Mouse (Mus musculus) MEL (cell line): Measurements from ENCODE around the gene 4930415O20Rik. TPM values are rescaled to one million over a fixed set of nuclear protein-coding genes. Genes with fewer than 3 reads are reported as not detected.

Experiments
- DNase-seq: peaks from one replicate; pipeline ENCODE4 v3.0.0; 2011; ENCODE audit warnings: low read depth, low spot score
- H3K27ac ChIP-seq: 2 replicates; pipeline ENCODE4 v1.5.1; 2012; ENCODE audit warnings: low read depth, mild to moderate bottlenecking, control low read depth, low read length, moderate library complexity; ENCODE audit not compliant: control insufficient read depth
- H3K27me3 ChIP-seq, 2 experiments: fragments of 150-350 bp in 1 of 2; sonication (generic) in 1 of 2; 2 replicates each; pipeline ENCODE4 v1.6.1; 2012; ENCODE audit warnings: low read length in 2 of 2, mild to moderate bottlenecking in 2 of 2, improper control_type of control experiment in 1 of 2, moderate library complexity in 1 of 2; ENCODE audit not compliant: insufficient read depth in 2 of 2, control insufficient read depth in 1 of 2
- H3K36me3 ChIP-seq, 2 experiments: 2 replicates each; pipeline ENCODE4 v1.6.1; 2012 to 2014; ENCODE audit warnings: low read length in 2 of 2, improper control_type of control experiment in 1 of 2, inconsistent platforms in 1 of 2, mild to moderate bottlenecking in 1 of 2; ENCODE audit not compliant: insufficient read depth in 2 of 2, control insufficient read depth in 1 of 2
- H3K4me1 ChIP-seq, 2 experiments: fragments of 150-350 bp in 1 of 2; sonication (generic) in 1 of 2; 2 replicates each; pipeline ENCODE4 v1.6.1; 2012; ENCODE audit warnings: low read length in 2 of 2, improper control_type of control experiment in 1 of 2, mild to moderate bottlenecking in 1 of 2; ENCODE audit not compliant: insufficient read depth in 2 of 2, control insufficient read depth in 1 of 2
- H3K4me3 ChIP-seq, 2 experiments: fragments of 150-350 bp in 1 of 2; sonication (generic) in 1 of 2; 2 replicates each; pipeline ENCODE4 v1.5.1; 2012; ENCODE audit warnings: low read depth in 2 of 2, low read length in 2 of 2, mild to moderate bottlenecking in 2 of 2, moderate library complexity in 2 of 2, control low read depth in 1 of 2, improper control_type of control experiment in 1 of 2; ENCODE audit not compliant: control insufficient read depth in 1 of 2, insufficient read depth in 1 of 2
- H3K79me2 ChIP-seq: 2 replicates; pipeline ENCODE4 v1.6.1; 2012; ENCODE audit warnings: mild to moderate bottlenecking, low read length, moderate library complexity; ENCODE audit not compliant: control insufficient read depth, poor library complexity, insufficient read depth
- H3K9ac ChIP-seq: 2 replicates; pipeline ENCODE4 v1.6.1; 2012; ENCODE audit warnings: low read depth, mild to moderate bottlenecking, control low read depth, low read length, moderate library complexity; ENCODE audit not compliant: control insufficient read depth, poor library complexity, severe bottlenecking
- H3K9me3 ChIP-seq: fragments of 150-350 bp; sonication (generic); replicated peaks from 2 replicates; pipeline ENCODE4 v1.6.1; 2012; ENCODE audit warnings: mild to moderate bottlenecking, low read length, improper control_type of control experiment, moderate library complexity; ENCODE audit not compliant: insufficient read depth
- ELF1 ChIP-seq: IDR thresholded peaks from 2 replicates; pipeline ENCODE4 v1.6.1; 2014; ENCODE audit warnings: low read depth, mild to moderate bottlenecking, inconsistent platforms, low read length, improper control_type of control experiment, moderate library complexity
- ETS1 ChIP-seq: IDR thresholded peaks from 2 replicates; pipeline ENCODE4 v1.6.1; 2012; ENCODE audit warnings: low read depth, mild to moderate bottlenecking, inconsistent platforms, low read length, improper control_type of control experiment, moderate library complexity
- GATA1 ChIP-seq: IDR thresholded peaks from 2 replicates; pipeline ENCODE4 v1.6.1; 2011; ENCODE audit warnings: low read depth, low read length, improper control_type of control experiment
- MYC ChIP-seq: IDR thresholded peaks from 2 replicates; pipeline ENCODE4 v1.6.1; 2011; ENCODE audit warnings: low read depth, mild to moderate bottlenecking, low read length, improper control_type of control experiment, moderate library complexity
- polyA plus RNA-seq, 2 experiments: library from polyadenylated mRNA; stranded (reverse) in 1 of 2; unstranded in 1 of 2; fragments of >175 nt in 1 of 2; fragments of >200 nt in 1 of 2; gene quantifications; 2 replicates each; pipeline versions ENCODE4 v1.2.1 to v1.2.4; 2012; ENCODE audit warnings: low replicate concordance in 2 of 2, low read depth in 1 of 2; ENCODE audit not compliant: insufficient read length in 2 of 2, insufficient read depth in 1 of 2, missing spikeins in 1 of 2
- total RNA-seq: library from RNA; depleted of rRNA; stranded (reverse); fragments of 300-350 nt; gene quantifications from 2 replicates; pipeline ENCODE4 v1.2.3, GENCODE M21; 2012; rRNA removed

The 4930415O20Rik gene
- total and polyA plus RNA-seq, 3 experiments: 0.31 to 0.50 TPM; not detected in 1

- Histone ChIP-seq H3K4me1 (peaks cover 0 to 11% of the 10 kb centered on the region in 2 experiments; a peak in 2 of 4 replicates), H3K9me3 (no peaks in the 10 kb centered on the region), H3K9ac (no peak overlapping the region)
- no peak for DNase-seq
- TF ChIP-seq MYC (no peak), ETS1 (no peak), ELF1 (no peak), GATA1 (no peak)
- TF ChIP-seq, all 39 proteins: peak for 0
- Histone ChIP-seq H3K79me2 (no peaks in the 10 kb centered on the region; the same call in 1 of the 2 replicates), H3K36me3 (peaks cover 0 to 6% of the 10 kb centered on the region in 2 experiments; a peak in 2 of 4 replicates), H3K27me3 (peaks cover 2 to 3% of the 10 kb centered on the region in 2 experiments; a peak in 1 of 4 replicates), H3K4me3 (no peak overlapping the region), H3K27ac (no peak overlapping the region)
Observed at GRCm38 (mm10) chr15:98637155-98637554, 66.4 kb downstream of the 4930415O20Rik start.

Other genes with a start within 250 kb of the 4930415O20Rik start
- gene Olfr284, start 230.0 kb upstream of the 4930415O20Rik start, total RNA-seq: not detected in 2 replicates
- not detected for gene Olfr284, start 230.0 kb upstream of the 4930415O20Rik start, polyA plus RNA-seq
- gene Olfr283, start 190.1 kb upstream of the 4930415O20Rik start, total RNA-seq: 0.20 and 0.46 TPM in 2 replicates
- under 1 TPM in 1 of 2 experiments, not detected in 1; 0.11 TPM for gene Olfr283, start 190.1 kb upstream of the 4930415O20Rik start, polyA plus RNA-seq
- not detected in 2 replicates for gene Olfr282, start 139.8 kb upstream of the 4930415O20Rik start, total RNA-seq
- under 1 TPM in 1 of 2 experiments, not detected in 1; 0.18 TPM for gene Olfr282, start 139.8 kb upstream of the 4930415O20Rik start, polyA plus RNA-seq
- 0.08 TPM in 1 of 2 replicates, not detected in the other for gene Olfr281, start 118.4 kb upstream of the 4930415O20Rik start, total RNA-seq
- under 1 TPM in 1 of 2 experiments, not detected in 1; 0.40 TPM for gene Olfr281, start 118.4 kb upstream of the 4930415O20Rik start, polyA plus RNA-seq
- 0.04 TPM in 1 of 2 replicates, not detected in the other for gene OR5BS1P, start 101.1 kb upstream of the 4930415O20Rik start, total RNA-seq
- not detected for gene OR5BS1P, start 101.1 kb upstream of the 4930415O20Rik start, polyA plus RNA-seq
- gene Lalba, start 88.3 kb upstream of the 4930415O20Rik start, total RNA-seq: not detected in 2 replicates
- gene Lalba, start 88.3 kb upstream of the 4930415O20Rik start, polyA plus RNA-seq: not detected
- gene Olfr279, start 78.6 kb upstream of the 4930415O20Rik start, total RNA-seq: under 0.01 TPM in 1 of 2 replicates, not detected in the other
- 10 to 100 TPM in 1 of 2 experiments, under 1 TPM in 1; 0.03 to 81.4 TPM for gene Olfr279, start 78.6 kb upstream of the 4930415O20Rik start, polyA plus RNA-seq
- 150 and 157 TPM in 2 replicates for gene Kansl2, start 36.7 kb upstream of the 4930415O20Rik start, total RNA-seq
- gene Kansl2, start 36.7 kb upstream of the 4930415O20Rik start, polyA plus RNA-seq: 100 to 1,000 TPM in 1 of 2 experiments, not detected in 1; 170 TPM
- gene Ccnt1, start 81 bp upstream of the 4930415O20Rik start, total RNA-seq: 40.5 and 44.0 TPM in 2 replicates
- gene Ccnt1, start 81 bp upstream of the 4930415O20Rik start, polyA plus RNA-seq: 10 to 100 TPM; 19.5 to 63.2 TPM
- gene Adcy6, start 39.1 kb downstream of the 4930415O20Rik start, total RNA-seq: 58.9 and 76.0 TPM in 2 replicates
- gene Adcy6, start 39.1 kb downstream of the 4930415O20Rik start, polyA plus RNA-seq: 10 to 100 TPM in 1 of 2 experiments, not detected in 1; 77.3 TPM
- 1.4 TPM in 2 replicates for gene Cacnb3, start 59.8 kb downstream of the 4930415O20Rik start, total RNA-seq
- 1 to 10 TPM in 1 of 2 experiments, not detected in 1; 8.5 TPM for gene Cacnb3, start 59.8 kb downstream of the 4930415O20Rik start, polyA plus RNA-seq
- gene Ddx23, start 91.9 kb downstream of the 4930415O20Rik start, total RNA-seq: 193 and 213 TPM in 2 replicates
- gene Ddx23, start 91.9 kb downstream of the 4930415O20Rik start, polyA plus RNA-seq: 100 to 1,000 TPM; 194 to 252 TPM
- 5.8 and 6.0 TPM in 2 replicates for gene Rnd1, start 106.5 kb downstream of the 4930415O20Rik start, total RNA-seq
- 1 to 10 TPM in 1 of 2 experiments, not detected in 1; 5.5 TPM for gene Rnd1, start 106.5 kb downstream of the 4930415O20Rik start, polyA plus RNA-seq
- not detected in 2 replicates for gene Ccdc65, start 137.2 kb downstream of the 4930415O20Rik start, total RNA-seq
- gene Ccdc65, start 137.2 kb downstream of the 4930415O20Rik start, polyA plus RNA-seq: under 1 TPM in 1 of 2 experiments, not detected in 1; 0.13 TPM
- gene Fkbp11, start 157.2 kb downstream of the 4930415O20Rik start, total RNA-seq: 109 and 160 TPM in 2 replicates
- gene Fkbp11, start 157.2 kb downstream of the 4930415O20Rik start, polyA plus RNA-seq: 100 to 1,000 TPM in 1 of 2 experiments, not detected in 1; 118 TPM
- gene Arf3, start 192.2 kb downstream of the 4930415O20Rik start, total RNA-seq: 37.4 and 41.1 TPM in 2 replicates
- gene Arf3, start 192.2 kb downstream of the 4930415O20Rik start, polyA plus RNA-seq: 100 to 1,000 TPM; 140 to 239 TPM
- gene Wnt10b, start 207.1 kb downstream of the 4930415O20Rik start, total RNA-seq: 0.13 and 0.23 TPM in 2 replicates
- under 1 TPM in 1 of 2 experiments, not detected in 1; 0.14 TPM for gene Wnt10b, start 207.1 kb downstream of the 4930415O20Rik start, polyA plus RNA-seq
- gene Wnt1, start 218.9 kb downstream of the 4930415O20Rik start, total RNA-seq: not detected in 2 replicates
- not detected for gene Wnt1, start 218.9 kb downstream of the 4930415O20Rik start, polyA plus RNA-seq
- gene Ddn, start 238.5 kb downstream of the 4930415O20Rik start, total RNA-seq: 2.8 and 4.0 TPM in 2 replicates
- gene Ddn, start 238.5 kb downstream of the 4930415O20Rik start, polyA plus RNA-seq: 1 to 10 TPM in 1 of 2 experiments, not detected in 1; 4.2 TPM